Mouse (Mus musculus): Measurements from ENCODE around the gene Boll. TPM values are rescaled to one million over a fixed set of nuclear protein-coding genes. Genes with fewer than 3 reads are reported as not detected.

Gene Boll
- polyA plus RNA-seq (2012; rRNA removed): 0.09 and 0.26 TPM in 2 replicates

DNA sequence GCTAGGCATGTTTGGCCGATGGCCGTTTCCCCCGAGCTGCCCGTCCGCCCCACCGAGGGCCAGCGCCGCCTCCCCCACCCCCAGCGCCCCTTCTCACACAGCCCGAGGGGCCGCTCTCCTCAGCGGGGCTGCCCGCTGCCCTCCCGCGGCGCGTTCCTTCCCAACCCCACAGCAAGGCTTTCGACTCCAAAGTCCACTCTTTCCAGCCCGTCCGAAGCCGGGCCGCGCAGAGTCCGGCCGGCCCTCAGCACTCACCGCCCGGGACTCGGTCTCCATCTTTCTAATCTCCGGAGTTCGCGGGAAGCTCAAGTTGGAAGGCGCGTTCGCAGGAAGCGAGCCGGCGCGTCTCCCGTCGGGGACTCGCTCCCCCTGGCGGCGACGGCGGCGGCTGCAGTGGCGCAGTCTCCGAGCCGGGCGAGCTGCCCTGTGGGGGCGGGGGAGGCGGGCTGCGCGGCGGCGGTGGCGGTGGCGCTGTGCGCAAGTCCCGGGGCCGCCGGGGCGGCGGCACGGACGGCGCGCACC lies at the start of gene Boll:
Gene Boll, minus strand, starts transcription at position 426 of the 522 bp plus-strand sequence.
- no peaks in the 10 kb centered on the region for H3K36me3 ChIP-seq (ENCODE audit: control insufficient read depth, insufficient read depth, low read length)
- H3K4me3 ChIP-seq (ENCODE audit: insufficient read depth, low read depth, low read length): peak within 1 kb of the TSS; percentile 50
- H3K27me3 ChIP-seq (replicated peaks; ENCODE audit: control insufficient read depth, insufficient read depth, low read length): no peaks in the 10 kb centered on the region
- H3K4me1 ChIP-seq (ENCODE audit: control insufficient read depth, insufficient read depth, low read length): no peaks in the 10 kb centered on the region
- TF ChIP-seq CTCF (conservative IDR thresholded peaks at IDR 0.05; ENCODE audit: insufficient read depth, insufficient read length, low read depth, low read length): peak; percentile 53
- TF ChIP-seq POLR2A (IDR thresholded peaks at IDR 0.05; ENCODE audit: low read depth, low read length): no peak
- no peak within 1 kb of the TSS for H3K27ac ChIP-seq (ENCODE audit: insufficient read depth, low read depth, low read length)
- 14% methylated on average over 68 of the region's 68 CpGs for WGBS
- DNase-seq: peak; percentile 73

- no peak overlapping the region for H3K4me3 ChIP-seq (ENCODE audit: insufficient read depth, low read depth, low read length)
- H3K36me3 ChIP-seq (ENCODE audit: control insufficient read depth, insufficient read depth, low read length): no peaks in the 10 kb centered on the region
- WGBS: 45% methylated on average over 6 of the region's 6 CpGs
- TF ChIP-seq POLR2A (IDR thresholded peaks at IDR 0.05; ENCODE audit: low read depth, low read length) (no peak), CTCF (conservative IDR thresholded peaks at IDR 0.05; ENCODE audit: insufficient read depth, insufficient read length, low read depth, low read length) (no peak)
- H3K27ac ChIP-seq (ENCODE audit: insufficient read depth, low read depth, low read length): no peak overlapping the region
- H3K4me1 ChIP-seq (ENCODE audit: control insufficient read depth, insufficient read depth, low read length): no peaks in the 10 kb centered on the region
- no peak for DNase-seq
- H3K27me3 ChIP-seq (replicated peaks; ENCODE audit: control insufficient read depth, insufficient read depth, low read length): no peaks in the 10 kb centered on the region
Measured at GRCm38 (mm10) chr1:55412569-55412968, 49.3 kb upstream of the Boll start.

DNA sequence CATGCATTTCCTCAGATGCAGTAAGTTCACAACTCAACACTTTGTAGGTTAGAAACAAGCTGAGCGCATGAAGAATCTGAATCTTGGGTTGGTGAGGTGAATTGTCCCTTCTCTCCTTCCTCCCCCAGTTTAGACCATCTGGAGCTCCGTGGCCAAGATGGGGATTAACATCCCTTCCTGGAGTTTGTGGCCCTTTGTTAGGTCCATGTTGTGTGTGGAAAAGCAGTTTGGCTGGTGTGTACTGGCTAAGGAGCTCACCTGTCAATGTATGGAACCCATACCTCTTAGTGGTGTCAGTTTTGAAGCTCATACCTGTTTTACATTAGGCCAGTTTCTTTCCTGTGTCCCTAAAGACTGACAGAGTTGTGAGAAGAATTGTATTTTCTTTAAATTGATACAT lies 47.8 kb upstream of the Boll start:
- H3K4me1 ChIP-seq (ENCODE audit: control insufficient read depth, insufficient read depth, low read length): no peaks in the 10 kb centered on the region
- no peaks in the 10 kb centered on the region for H3K27me3 ChIP-seq (replicated peaks; ENCODE audit: control insufficient read depth, insufficient read depth, low read length)
- no peak for DNase-seq
- no peak overlapping the region for H3K4me3 ChIP-seq (ENCODE audit: insufficient read depth, low read depth, low read length)
- no peaks in the 10 kb centered on the region for H3K36me3 ChIP-seq (ENCODE audit: control insufficient read depth, insufficient read depth, low read length)
- WGBS: 91% methylated on average over 2 of the region's 2 CpGs
- TF ChIP-seq CTCF (conservative IDR thresholded peaks at IDR 0.05; ENCODE audit: insufficient read depth, insufficient read length, low read depth, low read length): no peak
- H3K27ac ChIP-seq (ENCODE audit: insufficient read depth, low read depth, low read length): no peak overlapping the region

- no peak overlapping the region for H3K27ac ChIP-seq (ENCODE audit: insufficient read depth, low read depth, low read length)
- TF ChIP-seq POLR2A (IDR thresholded peaks at IDR 0.05; ENCODE audit: low read depth, low read length) (no peak), CTCF (conservative IDR thresholded peaks at IDR 0.05; ENCODE audit: insufficient read depth, insufficient read length, low read depth, low read length) (no peak)
- no peaks in the 10 kb centered on the region for H3K36me3 ChIP-seq (ENCODE audit: control insufficient read depth, insufficient read depth, low read length)
- DNase-seq: no peak
- 84% methylated on average over 2 of the region's 2 CpGs for WGBS
- H3K27me3 ChIP-seq (replicated peaks; ENCODE audit: control insufficient read depth, insufficient read depth, low read length): no peaks in the 10 kb centered on the region
- H3K4me3 ChIP-seq (ENCODE audit: insufficient read depth, low read depth, low read length): no peak overlapping the region
- no peaks in the 10 kb centered on the region for H3K4me1 ChIP-seq (ENCODE audit: control insufficient read depth, insufficient read depth, low read length)
Measured at GRCm38 (mm10) chr1:55410670-55411069, 47.4 kb upstream of the Boll start.

GRCm38 (mm10) chr1:55406531-55407375 lies 43.5 kb upstream of the Boll start:
- Histone ChIP-seq H3K27me3 (replicated peaks; ENCODE audit: control insufficient read depth, insufficient read depth, low read length) (no peaks in the 10 kb centered on the region), H3K36me3 (ENCODE audit: control insufficient read depth, insufficient read depth, low read length) (no peaks in the 10 kb centered on the region), H3K27ac (ENCODE audit: insufficient read depth, low read depth, low read length) (no peak overlapping the region), H3K4me1 (ENCODE audit: control insufficient read depth, insufficient read depth, low read length) (0 out of 2 replicates have a peak, but pooled peaks cover 3% of the 10 kb centered on the region), H3K4me3 (ENCODE audit: insufficient read depth, low read depth, low read length) (peak overlapping the region; percentile 75)
- DNase-seq: peak; percentile 30
- 3% methylated on average over 35 of the region's 35 CpGs for WGBS
- no peak for TF ChIP-seq CTCF (conservative IDR thresholded peaks at IDR 0.05; ENCODE audit: insufficient read depth, insufficient read length, low read depth, low read length)
- no peak for TF ChIP-seq POLR2A (IDR thresholded peaks at IDR 0.05; ENCODE audit: low read depth, low read length)

GRCm38 (mm10) chr1:55406023-55406413 lies 42.7 kb upstream of the Boll start:
- no peaks in the 10 kb centered on the region for H3K36me3 ChIP-seq (ENCODE audit: control insufficient read depth, insufficient read depth, low read length)
- H3K27me3 ChIP-seq (replicated peaks; ENCODE audit: control insufficient read depth, insufficient read depth, low read length): no peaks in the 10 kb centered on the region
- H3K4me1 ChIP-seq (ENCODE audit: control insufficient read depth, insufficient read depth, low read length): 0 out of 2 replicates have a peak, but pooled peaks cover 3% of the 10 kb centered on the region
- no peak for TF ChIP-seq POLR2A (IDR thresholded peaks at IDR 0.05; ENCODE audit: low read depth, low read length)
- TF ChIP-seq CTCF (conservative IDR thresholded peaks at IDR 0.05; ENCODE audit: insufficient read depth, insufficient read length, low read depth, low read length): no peak
- peak; percentile 90 for DNase-seq
- H3K4me3 ChIP-seq (ENCODE audit: insufficient read depth, low read depth, low read length): peak overlapping the region; percentile 75
- H3K27ac ChIP-seq (ENCODE audit: insufficient read depth, low read depth, low read length): peak overlapping the region; percentile 28; the same call in 1 of the 2 replicates
- WGBS: under 1% methylated on average over 42 of the region's 42 CpGs

Measured in kidney, adult 2 months (tissue).